Mouse (Mus musculus): Measurements from ENCODE around the gene Cbx4. TPM values are rescaled to one million over a fixed set of nuclear protein-coding genes. Genes with fewer than 3 reads are reported as not detected.

Cbx4 gene
- total RNA-seq, 2 experiments from 2014 or later, result 10.4 to 10.7 TPM

Other genes starting within 250 kb of the Cbx4 start
- gene Rbfox3, start 174.6 kb downstream of the Cbx4 start, total RNA-seq (2021), result under 1 TPM; 0.10 to 0.31 TPM
- gene Enpp7, start 98.0 kb downstream of the Cbx4 start, total RNA-seq (2021), result not detected
- 1 to 10 TPM; 5.4 to 5.6 TPM for gene Cbx2, start 63.3 kb downstream of the Cbx4 start, total RNA-seq (2021)
- 1 to 10 TPM; 4.6 to 5.3 TPM for gene Cbx8, start 45.3 kb downstream of the Cbx4 start, total RNA-seq (2021)
- gene Tbc1d16, start 142.3 kb upstream of the Cbx4 start, total RNA-seq (2021), result 10 to 100 TPM; 23.3 to 23.6 TPM
- gene Ccdc40, start 142.4 kb upstream of the Cbx4 start, total RNA-seq (2021), result under 1 TPM; 0.12 to 0.16 TPM
- gene Gaa, start 181.7 kb upstream of the Cbx4 start, total RNA-seq (2021), result 10 to 100 TPM; 59.2 to 69.4 TPM
- gene Eif4a3, start 213.9 kb upstream of the Cbx4 start, total RNA-seq (2021), result 100 to 1,000 TPM; 106 to 113 TPM
- gene Card14, start 221.5 kb upstream of the Cbx4 start, total RNA-seq (2021), result under 1 TPM; 0.73 to 0.93 TPM

Data from gastrocnemius, postnatal 4 days (tissue).